9 mouse cellular contexts compared by ENCODE assay signal in genomic region chr13:95778761-95779161, GRCm38 (mm10).
DNase-seq lines count a peak whose midpoint lies in the region; ATAC-seq and TF ChIP-seq lines count a peak whose summit lies in the region.
"Had no signal": no experiment of that assay in that cellular context is flagged by ENCODE, and none has a peak within 500 bp of the region (broad histone marks: within the 10 kb centered on the region; RNA-seq: fewer than 3 reads in every experiment).

No protein-coding gene starts in this region.

- H3K9ac ChIP-seq in neural tube, embryonic 15.5 days (replicated peaks): no peak overlapping the region

- H3K27ac ChIP-seq in neural tube, embryonic 15.5 days (replicated peaks): no peak overlapping the region
- no peak overlapping the region for H3K27ac ChIP-seq in left cerebral cortex, adult 2 months
- no peak overlapping the region for H3K27ac ChIP-seq in cerebellum, adult 2 months (ENCODE audit: insufficient read depth, low read length)

- no peaks in the 10 kb centered on the region for H3K27me3 ChIP-seq in neural tube, embryonic 15.5 days (replicated peaks)
- H3K27me3 ChIP-seq in cerebellum, adult 2 months (ENCODE audit: control insufficient read depth, insufficient read depth, low read length): no peaks in the 10 kb centered on the region

- no peak for TF ChIP-seq POLR2A in lung, adult 2 months (IDR thresholded peaks at IDR 0.05; ENCODE audit: borderline replicate concordance, extremely low read depth, low read depth, low read length)
- no peak for TF ChIP-seq POLR2A in cerebellum, adult 2 months (IDR thresholded peaks at IDR 0.05; ENCODE audit: borderline replicate concordance, insufficient read depth, low read length)

- DNase-seq in gastrocnemius, postnatal 10 days: peak; percentile 20
- DNase-seq in gastrocnemius, postnatal 14 days: no peak
- DNase-seq in neural tube, embryonic 10.5 days (ENCODE audit: extremely low spot score, low spot score): peak; percentile 23
- DNase-seq in lung, adult 2 months: peak; percentile 26
- no peak for DNase-seq in cerebellum, postnatal 36 days
- no peak for DNase-seq in left cerebral cortex, adult 2 months (ENCODE audit: extremely low spot score in 1 of 2, low spot score in 2 of 2)
- DNase-seq in cerebellum, adult 2 months: no peak
- DNase-seq: retina, postnatal 1 day had no signal

- no peaks in the 10 kb centered on the region for H3K36me3 ChIP-seq in neural tube, embryonic 15.5 days

- no peak overlapping the region for H3K4me3 ChIP-seq in neural tube, embryonic 15.5 days (replicated peaks)
- no peak overlapping the region for H3K4me3 ChIP-seq in lung, adult 2 months (replicated peaks; ENCODE audit: extremely low read depth, low read depth, low read length)
- H3K4me3 ChIP-seq in left cerebral cortex, adult 2 months: no peak overlapping the region
- H3K4me3 ChIP-seq in cerebellum, adult 2 months (replicated peaks; ENCODE audit: insufficient read depth, low read depth, low read length): no peak overlapping the region

- no peak for ATAC-seq in neural tube, embryonic 15.5 days (ENCODE audit: low FRiP score)

- H3K4me1 ChIP-seq in neural tube, embryonic 15.5 days: peaks cover 14% of the 10 kb centered on the region
- no peaks in the 10 kb centered on the region for H3K4me1 ChIP-seq in lung, adult 2 months (ENCODE audit: control insufficient read depth, insufficient read depth, low read length)
- H3K4me1 ChIP-seq in cerebellum, adult 2 months (ENCODE audit: control insufficient read depth, insufficient read depth, low read length): peaks cover 11% of the 10 kb centered on the region

- no peaks in the 10 kb centered on the region for H3K9me3 ChIP-seq in neural tube, embryonic 15.5 days (replicated peaks)

- H3K4me2 ChIP-seq in neural tube, embryonic 15.5 days: no peak overlapping the region

- 73% methylated on average over 9 of the region's 9 CpGs for WGBS in neural tube, embryonic 15.5 days
- 40% methylated on average over 9 of the region's 9 CpGs for WGBS in lung, adult 2 months
- 93% methylated on average over 9 of the region's 9 CpGs for WGBS in cerebellum, adult 2 months

- no peak for TF ChIP-seq CTCF in lung, adult 2 months (IDR thresholded peaks at IDR 0.05; ENCODE audit: insufficient read depth, low read length)
- no peak for TF ChIP-seq CTCF in left cerebral cortex, adult 2 months (IDR thresholded peaks at IDR 0.05)
- no peak for TF ChIP-seq CTCF in cerebellum, adult 2 months (IDR thresholded peaks at IDR 0.05; ENCODE audit: borderline replicate concordance, insufficient read depth, low read depth, low read length)

- intact Hi-C loops in gastrocnemius, postnatal 14 days (cut with DNase I; ENCODE audit: low total_unique reads): no loop called here
- intact Hi-C loops in left cerebral cortex, adult 2 months (cut with DNase I): loop anchor here (5.0 kb wide), 1 partner anchor 174 kb away; no protein-coding TSS in a partner anchor

Comparison
In these comparisons a context has a peak if more than half of its experiments do, and no peak if none do; other contexts are left out.
1. DNase-seq: peak in gastrocnemius, postnatal 10 days (single experiment), neural tube, embryonic 10.5 days (single experiment) and lung, adult 2 months (single experiment); none in gastrocnemius, postnatal 14 days (single experiment), cerebellum, postnatal 36 days (0 of 2), left cerebral cortex, adult 2 months (0 of 2) and cerebellum, adult 2 months (0 of 2).